Mouse (Mus musculus) macrophage (primary cell): ENCODE data around the gene C2cd4d. TPM values are rescaled to one million over a fixed set of nuclear protein-coding genes. Genes with fewer than 3 reads are reported as not detected.

Experiments
- H3K27ac ChIP-seq: fragments of 350-480 bp; formaldehyde crosslinking; 2 replicates; pipeline ENCODE4 v1.9.0; 2021
- H3K36me3 ChIP-seq: fragments of 350-480 bp; formaldehyde crosslinking; 2 replicates; pipeline ENCODE4 v1.9.0; 2021; ENCODE audit errors: inconsistent target
- H3K4me3 ChIP-seq: fragments of 350-480 bp; formaldehyde crosslinking; 2 replicates; pipeline ENCODE4 v1.9.0; 2021; ENCODE audit errors: inconsistent target
- H3K79me2 ChIP-seq: fragments of 350-480 bp; formaldehyde crosslinking; 2 replicates; pipeline ENCODE4 v1.9.0; 2021; ENCODE audit errors: inconsistent target
- WGBS: methylation state at CpG from one replicate; pipeline ENCODE4 v1.1.7; 2026; ENCODE audit warnings: inconsistent platforms; ENCODE audit not compliant: missing documents; 5-methylcytosine and 5-hydroxymethylcytosine counted together
- polyA plus RNA-seq: library from polyadenylated mRNA; stranded (reverse); fragments of 250-400 nt; gene quantifications from 3 replicates; pipeline ENCODE4 v1.2.4, GENCODE M21; 2018; ENCODE audit warnings: inconsistent platforms

The C2cd4d gene
- polyA plus RNA-seq, 1 experiment from 2014 or later = not detected

DNA sequence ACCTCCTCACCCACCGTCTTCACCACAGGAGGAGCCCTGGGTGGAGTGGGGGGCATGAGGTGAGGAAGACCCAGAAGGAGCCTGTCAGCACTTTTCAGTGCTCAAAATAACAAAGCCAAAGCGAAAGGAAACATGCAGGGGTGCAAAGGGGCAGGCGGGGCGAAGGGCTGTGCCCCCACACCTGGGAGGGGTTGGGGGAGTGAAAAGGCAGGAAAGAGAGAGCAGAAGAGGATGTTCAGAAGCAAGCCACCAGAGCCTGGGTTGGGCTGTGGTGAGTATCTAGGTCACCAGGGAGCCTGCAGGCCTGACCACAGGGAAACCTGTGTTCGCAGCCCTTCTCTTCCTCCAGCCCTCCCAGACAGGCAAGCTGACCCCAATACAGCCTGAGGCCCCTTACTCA, 25.8 kb downstream of the C2cd4d start:
- H3K79me2 ChIP-seq = no peaks in the 10 kb centered on the region
- no peaks in the 10 kb centered on the region for H3K36me3 ChIP-seq
- no peak overlapping the region for H3K27ac ChIP-seq
- WGBS = 2% methylated on average over 5 of the region's 5 CpGs
- H3K4me3 ChIP-seq = no peak overlapping the region

DNA sequence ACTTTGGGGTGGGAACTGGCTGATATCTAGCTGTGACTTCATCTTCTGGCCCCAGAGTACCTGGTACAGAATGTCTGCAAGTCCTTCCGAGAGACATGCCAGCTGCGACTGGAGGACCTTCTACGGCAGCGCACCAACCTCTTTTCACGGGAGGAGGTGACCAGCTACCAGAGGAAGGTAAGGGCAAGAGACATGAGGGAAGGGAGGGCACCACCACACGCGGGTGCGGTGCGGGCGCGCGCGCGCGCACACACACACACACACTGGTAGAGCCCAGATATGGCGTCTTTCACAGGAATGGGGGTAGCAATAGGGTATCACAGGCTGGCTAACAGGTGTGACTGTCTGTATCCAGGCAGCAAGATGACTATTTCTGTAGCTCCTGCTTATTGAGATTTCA, 27.2 kb downstream of the C2cd4d start:
- no peak overlapping the region for H3K4me3 ChIP-seq
- H3K27ac ChIP-seq = no peak overlapping the region
- no peaks in the 10 kb centered on the region for H3K79me2 ChIP-seq
- H3K36me3 ChIP-seq = no peaks in the 10 kb centered on the region
- 97% methylated on average over 16 of the region's 16 CpGs for WGBS

DNA sequence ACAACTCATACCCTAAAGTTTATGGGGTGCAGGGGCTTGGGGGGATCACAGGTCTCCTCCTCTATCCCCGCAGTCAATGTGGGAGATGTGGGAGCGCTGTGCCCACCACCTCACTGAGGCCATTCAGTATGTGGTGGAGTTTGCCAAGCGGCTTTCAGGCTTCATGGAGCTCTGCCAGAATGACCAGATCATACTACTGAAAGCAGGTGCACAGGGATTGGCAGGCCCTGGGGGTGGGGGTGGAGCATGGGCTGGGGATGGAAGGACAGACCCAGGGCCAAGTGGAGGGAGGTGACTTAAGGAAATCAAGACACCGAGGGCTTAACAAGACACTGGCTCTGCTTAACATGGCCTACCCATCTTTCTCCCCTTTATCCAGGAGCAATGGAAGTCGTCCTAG, 28.8 kb downstream of the C2cd4d start:
- 94% methylated on average over 5 of the region's 5 CpGs for WGBS
- Histone ChIP-seq H3K4me3 (no peak overlapping the region), H3K79me2 (no peaks in the 10 kb centered on the region), H3K36me3 (no peaks in the 10 kb centered on the region), H3K27ac (no peak overlapping the region)

DNA sequence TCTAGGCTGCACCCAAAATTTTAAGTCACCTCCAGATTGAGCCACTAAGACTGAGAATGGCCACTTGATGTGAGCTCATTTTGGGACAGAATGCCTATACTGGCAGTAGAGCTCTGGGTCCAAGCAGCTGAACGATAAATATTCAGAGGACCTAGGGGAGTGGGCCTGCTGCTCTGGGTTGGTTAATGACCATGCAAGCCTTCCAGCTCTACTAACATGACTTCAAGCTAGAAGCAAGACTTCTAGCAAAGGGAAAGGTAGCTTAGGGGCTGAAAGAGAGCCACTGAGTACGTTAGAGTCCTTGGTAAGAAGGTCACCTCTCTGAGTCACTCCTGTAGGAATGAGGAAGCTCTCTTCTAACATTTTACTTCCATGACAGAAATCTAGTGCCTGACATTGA, 29.9 kb downstream of the C2cd4d start:
- Histone ChIP-seq H3K27ac (no peak overlapping the region), H3K36me3 (no peaks in the 10 kb centered on the region), H3K79me2 (no peaks in the 10 kb centered on the region), H3K4me3 (no peak overlapping the region)
- 66% methylated on average over 2 of the region's 2 CpGs for WGBS

DNA sequence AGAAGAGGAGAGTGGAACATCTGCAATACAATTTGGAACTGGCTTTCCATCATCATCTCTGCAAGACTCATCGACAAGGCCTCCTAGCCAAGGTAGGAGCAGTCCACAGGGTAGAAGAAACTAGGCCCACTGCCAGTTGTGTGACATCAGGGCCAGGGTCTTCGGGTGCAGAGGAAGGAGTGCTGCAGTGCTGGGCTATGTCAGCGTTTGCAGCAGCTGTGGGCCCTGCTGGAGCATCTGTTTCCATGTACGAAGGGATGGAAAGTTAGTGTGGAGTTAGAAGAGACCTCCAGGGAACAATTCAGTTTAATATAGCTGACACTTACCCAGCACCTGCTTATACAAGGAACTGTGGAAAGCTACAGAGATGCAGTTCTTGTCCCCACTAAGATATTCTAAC, 30.8 kb downstream of the C2cd4d start:
- WGBS = 81% methylated on average over 4 of the region's 4 CpGs
- no peak overlapping the region for H3K4me3 ChIP-seq
- no peaks in the 10 kb centered on the region for H3K36me3 ChIP-seq
- H3K79me2 ChIP-seq = no peaks in the 10 kb centered on the region
- H3K27ac ChIP-seq = no peak overlapping the region

DNA sequence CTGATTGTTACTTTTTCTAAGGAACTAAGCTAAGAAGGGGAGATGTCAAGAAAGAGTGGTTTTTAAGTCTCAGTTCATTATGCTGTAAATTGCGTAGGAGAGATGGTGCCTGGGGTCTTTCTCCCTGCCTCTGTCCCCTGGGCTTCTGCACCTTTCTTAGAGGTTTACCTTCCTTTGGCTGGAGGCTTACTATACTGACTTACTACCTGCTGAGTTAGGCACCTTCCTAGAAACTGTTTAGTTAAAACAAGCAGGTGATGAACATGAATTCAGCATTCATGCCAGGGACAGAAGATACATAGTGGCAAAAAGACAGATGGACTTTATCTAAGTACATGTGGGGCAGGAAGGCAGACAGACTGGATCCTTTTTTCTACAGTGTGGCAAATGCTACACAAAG, 34.1 kb downstream of the C2cd4d start:
- no peak overlapping the region for H3K4me3 ChIP-seq
- no peaks in the 10 kb centered on the region for H3K79me2 ChIP-seq
- no peaks in the 10 kb centered on the region for H3K36me3 ChIP-seq
- no peak overlapping the region for H3K27ac ChIP-seq
- 100% methylated on average over 1 of the region's 1 CpGs for WGBS

DNA sequence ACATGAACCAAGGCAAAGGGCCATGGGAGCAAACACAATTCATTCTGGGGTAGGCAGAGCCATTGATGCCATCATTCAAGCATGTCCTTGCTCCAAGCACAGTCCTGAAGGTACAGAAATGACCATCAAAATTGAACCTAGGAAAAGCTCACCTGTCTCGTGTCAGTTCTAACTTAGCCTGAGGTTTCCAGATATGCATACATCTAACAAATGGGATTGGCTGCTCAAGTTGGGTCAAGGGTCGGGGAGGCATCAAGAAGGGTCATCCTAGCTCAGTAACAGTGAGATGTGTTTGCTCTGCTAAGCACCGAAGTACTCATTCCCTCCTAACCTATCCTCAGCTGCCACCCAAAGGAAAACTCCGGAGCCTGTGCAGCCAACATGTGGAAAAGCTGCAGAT, 34.6 kb downstream of the C2cd4d start:
- H3K27ac ChIP-seq = no peak overlapping the region
- no peak overlapping the region for H3K4me3 ChIP-seq
- H3K36me3 ChIP-seq = no peaks in the 10 kb centered on the region
- 86% methylated on average over 4 of the region's 4 CpGs for WGBS
- no peaks in the 10 kb centered on the region for H3K79me2 ChIP-seq

DNA sequence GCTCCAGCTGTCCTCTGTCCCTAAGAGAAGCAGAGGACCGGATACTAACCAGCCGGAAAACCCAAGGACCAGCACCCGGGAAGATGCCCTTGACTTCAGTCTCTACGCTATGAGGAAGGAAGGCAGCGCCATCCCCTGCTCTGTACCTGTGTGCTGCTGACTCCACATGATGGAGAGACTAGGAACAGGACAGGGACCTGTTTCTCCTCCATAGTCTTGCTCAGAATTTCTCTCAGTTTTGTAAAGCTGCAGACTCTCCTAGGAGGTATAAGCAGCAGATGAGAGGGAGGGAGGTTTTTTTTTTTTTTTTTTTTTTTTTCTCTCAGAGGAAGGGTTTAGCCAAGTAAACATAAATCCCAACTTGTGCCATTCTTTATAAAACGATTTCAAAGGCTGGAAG, 36.0 kb downstream of the C2cd4d start, which contains the start of gene Lingo4:
Gene Lingo4 (plus strand): TSS at position 301 of the 400 bp plus-strand sequence.
- Histone ChIP-seq H3K4me3 (no peak within 1 kb of the TSS), H3K27ac (no peak within 1 kb of the TSS), H3K36me3 (no peaks in the 10 kb centered on the region), H3K79me2 (no peaks in the 10 kb centered on the region)
- 87% methylated on average over 6 of the region's 6 CpGs for WGBS

DNA sequence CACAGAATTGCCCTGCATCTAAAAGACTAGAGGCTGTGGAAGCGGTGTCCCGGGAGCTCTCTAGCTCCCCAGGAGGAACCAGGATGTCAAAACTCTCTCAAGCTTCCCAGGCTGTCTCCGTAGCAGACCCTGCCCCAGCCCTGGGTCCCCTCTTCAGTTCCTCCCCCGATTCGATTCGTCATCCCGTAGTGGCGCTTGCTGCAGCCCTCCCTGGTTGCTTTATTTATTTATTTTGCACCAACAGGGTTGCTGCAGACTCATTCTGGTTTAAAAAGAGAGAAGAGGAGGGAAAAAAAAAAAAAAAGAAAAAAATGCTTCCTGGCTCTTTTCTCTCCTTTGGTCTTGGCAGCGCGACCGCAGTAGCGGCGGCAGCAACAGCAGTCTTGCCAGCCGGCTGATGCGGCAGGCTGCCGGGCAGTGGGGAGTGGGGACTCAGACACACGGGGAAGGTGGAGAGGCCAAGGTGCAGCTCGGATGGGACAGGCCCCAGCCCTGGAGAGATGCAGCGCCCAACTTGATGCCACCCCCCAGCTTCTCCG, 36.8 kb downstream of the C2cd4d start:
- no peak overlapping the region for H3K4me3 ChIP-seq
- H3K79me2 ChIP-seq = no peaks in the 10 kb centered on the region
- H3K27ac ChIP-seq = no peak overlapping the region
- 6% methylated on average over 20 of the region's 20 CpGs for WGBS
- H3K36me3 ChIP-seq = no peaks in the 10 kb centered on the region

DNA sequence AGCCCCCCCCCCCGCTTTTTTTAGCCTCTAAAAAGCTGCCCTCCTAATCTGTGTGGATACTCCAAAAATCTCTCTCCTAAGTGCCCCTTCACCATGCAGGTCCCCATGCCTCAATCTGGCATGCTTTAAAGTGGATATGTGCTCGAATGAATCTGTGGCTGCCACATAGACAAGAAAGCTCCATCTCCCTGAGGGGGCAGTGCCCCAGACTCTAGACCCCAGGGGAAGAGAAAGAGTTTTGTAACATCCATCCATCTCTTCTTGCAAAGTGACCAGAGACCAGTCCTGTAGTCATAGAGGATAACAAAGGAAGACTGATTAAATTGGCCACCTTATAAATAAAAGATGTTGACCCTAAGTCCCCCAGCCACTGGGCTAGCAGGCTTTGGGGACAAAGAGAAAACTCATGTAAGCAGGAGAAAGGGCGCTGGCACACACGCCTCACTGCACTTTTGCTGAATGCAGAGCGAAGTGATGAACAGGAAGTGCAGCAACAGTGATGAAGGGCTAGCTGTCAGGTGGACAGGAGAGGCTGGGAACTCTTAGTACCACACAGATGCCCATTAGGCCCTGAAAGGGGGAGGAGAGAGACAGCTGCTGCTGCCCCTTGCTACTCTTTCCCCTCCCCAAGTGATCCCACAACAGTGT, 37.5 kb downstream of the C2cd4d start:
- Histone ChIP-seq H3K4me3 (no peak overlapping the region), H3K79me2 (no peaks in the 10 kb centered on the region), H3K27ac (no peak overlapping the region), H3K36me3 (no peaks in the 10 kb centered on the region)
- 57% methylated on average over 5 of the region's 5 CpGs for WGBS

DNA sequence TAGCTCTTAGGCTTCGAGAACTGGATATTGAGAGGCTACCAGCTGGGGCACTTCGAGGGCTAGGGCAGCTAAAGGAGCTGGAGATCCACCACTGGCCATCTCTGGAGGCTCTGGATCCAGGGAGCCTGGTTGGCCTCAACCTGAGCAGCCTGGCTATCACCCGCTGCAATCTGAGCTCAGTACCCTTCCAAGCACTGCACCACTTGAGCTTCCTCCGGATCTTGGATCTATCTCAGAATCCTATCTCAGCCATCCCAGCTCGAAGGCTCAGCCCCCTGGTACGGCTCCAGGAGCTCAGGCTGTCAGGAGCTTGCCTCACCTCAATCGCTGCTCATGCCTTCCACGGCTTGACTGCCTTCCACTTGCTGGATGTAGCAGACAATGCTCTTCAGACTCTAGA, 40.2 kb downstream of the C2cd4d start:
- WGBS = 80% methylated on average over 8 of the region's 8 CpGs
- no peaks in the 10 kb centered on the region for H3K79me2 ChIP-seq
- no peaks in the 10 kb centered on the region for H3K36me3 ChIP-seq
- no peak overlapping the region for H3K4me3 ChIP-seq
- no peak overlapping the region for H3K27ac ChIP-seq

DNA sequence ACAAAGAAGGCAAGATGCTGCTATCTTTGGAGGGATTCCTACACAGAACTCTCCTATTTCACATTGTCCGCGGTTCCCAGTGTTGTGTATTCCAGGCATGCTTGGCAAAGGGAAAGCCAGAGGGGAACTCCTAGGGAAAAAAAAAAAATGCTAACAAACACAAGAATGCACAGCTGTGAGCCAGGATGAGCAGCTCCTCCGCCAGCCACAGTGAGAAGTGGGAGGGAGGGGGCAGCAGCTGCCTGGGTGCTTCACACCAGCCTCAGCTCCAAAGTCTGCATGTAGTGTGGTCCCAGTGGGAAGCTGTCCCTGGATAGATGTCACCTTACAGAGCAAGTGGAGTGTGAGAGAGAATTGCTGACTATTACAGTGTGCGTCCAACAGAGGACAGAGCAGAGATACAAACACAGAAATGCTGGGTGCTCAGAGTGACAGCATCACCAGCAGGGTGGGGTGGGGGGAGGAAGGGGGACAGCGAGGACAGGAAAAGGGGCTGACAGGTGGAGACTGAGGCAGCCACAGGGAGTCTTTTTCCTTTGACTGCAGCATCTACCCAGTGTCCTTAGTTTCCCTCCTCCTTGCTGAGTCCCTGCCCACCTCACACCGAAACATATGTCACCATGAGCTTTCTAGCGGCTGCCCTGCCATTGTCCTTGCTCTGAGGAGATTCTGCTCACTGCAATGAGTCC, 42.3 kb downstream of the C2cd4d start:
- H3K27ac ChIP-seq = no peak overlapping the region
- no peaks in the 10 kb centered on the region for H3K36me3 ChIP-seq
- no peaks in the 10 kb centered on the region for H3K79me2 ChIP-seq
- WGBS = 49% methylated on average over 7 of the region's 7 CpGs
- no peak overlapping the region for H3K4me3 ChIP-seq

DNA sequence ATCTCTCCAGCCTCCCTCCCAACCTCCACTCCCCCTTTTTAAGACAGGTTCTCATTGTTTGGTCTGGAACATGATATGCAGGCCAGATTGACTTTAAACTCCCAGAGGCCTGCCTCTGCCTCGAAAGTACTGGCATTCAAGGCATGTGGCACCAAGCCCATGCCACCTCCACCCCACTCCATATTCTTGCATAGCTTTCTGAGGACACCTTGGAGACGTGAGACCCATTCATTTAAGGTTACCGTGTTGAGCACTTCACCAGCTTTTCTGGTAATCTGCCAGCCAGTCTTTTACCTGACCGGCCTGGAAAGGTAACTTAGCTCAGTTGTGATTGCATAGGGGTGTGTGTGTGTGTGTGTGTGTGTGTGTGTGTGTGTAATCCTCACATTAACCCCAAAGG, 43.3 kb downstream of the C2cd4d start:
- Histone ChIP-seq H3K27ac (no peak overlapping the region), H3K79me2 (no peaks in the 10 kb centered on the region), H3K36me3 (no peaks in the 10 kb centered on the region), H3K4me3 (no peak overlapping the region)
- 95% methylated on average over 4 of the region's 4 CpGs for WGBS

DNA sequence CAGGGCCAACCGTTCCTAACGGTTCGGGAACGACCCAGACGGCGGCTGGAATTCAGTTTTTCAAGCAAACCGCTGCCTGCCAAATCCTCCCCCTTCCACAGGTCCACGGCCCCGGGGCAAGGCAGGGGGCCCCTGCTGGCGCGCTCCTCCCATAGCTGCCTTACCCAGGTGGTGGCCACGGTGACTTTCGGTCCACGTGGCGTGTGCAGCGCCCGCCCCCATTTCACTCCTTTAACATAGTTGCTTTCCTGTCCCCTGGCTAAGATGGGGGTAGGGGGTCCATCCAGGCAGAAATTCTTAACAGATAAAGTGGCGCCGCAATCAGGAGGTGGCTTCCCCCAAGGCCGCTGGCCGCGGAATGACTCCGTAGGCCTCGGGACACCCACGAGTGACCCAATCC, 50.3 kb downstream of the C2cd4d start:
- Histone ChIP-seq H3K79me2 (no peaks in the 10 kb centered on the region), H3K36me3 (no peaks in the 10 kb centered on the region), H3K27ac (no peak overlapping the region), H3K4me3 (peak overlapping the region; percentile 50)
- 8% methylated on average over 25 of the region's 25 CpGs for WGBS

DNA sequence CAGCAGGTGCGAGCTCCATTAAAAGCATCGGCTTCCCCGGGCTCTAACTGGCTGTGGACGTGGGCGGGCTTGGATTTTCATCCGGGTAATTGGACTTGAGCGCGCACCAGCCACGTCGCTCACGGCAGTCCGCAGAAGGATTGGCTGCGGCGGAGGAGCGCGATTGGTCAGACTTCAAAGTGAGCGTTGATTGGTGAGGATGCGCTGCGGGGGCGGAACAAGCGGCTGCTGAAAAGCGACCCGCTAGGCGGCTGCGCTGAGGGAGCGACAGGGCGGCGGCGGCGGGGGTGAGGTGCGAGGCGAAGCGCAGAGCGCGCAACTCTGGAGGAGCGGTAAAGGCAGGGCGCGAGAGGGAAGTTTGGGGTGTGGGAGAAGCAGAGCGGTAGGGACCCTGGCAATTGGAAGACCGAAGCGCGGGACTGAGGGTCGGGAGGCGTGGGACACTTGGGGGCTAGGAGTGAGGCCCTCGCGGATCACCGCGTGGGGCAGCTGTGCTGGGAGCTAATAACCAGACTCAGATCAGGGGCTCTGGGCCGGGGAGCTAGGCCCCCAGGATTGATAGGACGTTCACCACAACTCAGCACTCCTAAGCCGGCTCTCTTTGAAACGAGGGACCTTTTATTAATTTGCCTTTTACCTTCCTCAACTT, 50.9 kb downstream of the C2cd4d start, which contains the start of gene Tdrkh:
Gene Tdrkh (plus strand): TSS at position 243 of the 649 bp plus-strand sequence.
- H3K79me2 ChIP-seq = no peaks in the 10 kb centered on the region
- no peak within 1 kb of the TSS for H3K27ac ChIP-seq
- 7% methylated on average over 52 of the region's 52 CpGs for WGBS
- H3K4me3 ChIP-seq = peak within 1 kb of the TSS; percentile 50
- H3K36me3 ChIP-seq = no peaks in the 10 kb centered on the region
